Mouse (Mus musculus): ENCODE measurements around the gene Prl7a2.

Prl7a2 gene

GRCm38 (mm10) chr13:27667936-27668335, at the start of gene Prl7a2:
Gene Prl7a2 (minus strand): TSS chr13:27668036.
- no peak for DNase-seq

GRCm38 (mm10) chr13:27716636-27717035, 48.8 kb upstream of the Prl7a2 start, which contains the start of gene Prl7d1:
Gene Prl7d1 (minus strand): TSS chr13:27716736.
- DNase-seq, result no peak

- no peak for DNase-seq
These were observed 38.7 kb upstream of the Prl7a2 start for GRCm38 (mm10) chr13:27706521-27706920.

GRCm38 (mm10) chr13:27660747-27661146, 7.1 kb downstream of the Prl7a2 start:
- DNase-seq, result no peak

- no peak for DNase-seq
These were observed 25.4 kb downstream of the Prl7a2 start, which contains the start of gene Prl7a1 for GRCm38 (mm10) chr13:27642393-27642792. Gene Prl7a1 (minus strand): TSS chr13:27642493.

GRCm38 (mm10) chr13:27610482-27610881, 57.4 kb downstream of the Prl7a2 start, which contains the start of gene Prl7b1:
Gene Prl7b1 (minus strand): TSS chr13:27610582.
- DNase-seq, result no peak
